Mouse (Mus musculus) G1E-ER4 (cell line): ENCODE results near the gene Gm10130. TPM values are rescaled to one million over a fixed set of nuclear protein-coding genes. Genes with fewer than 3 reads are reported as not detected.
"Not testable (repeated sequence)": the region's sequence is repeated elsewhere in the genome, so short reads cannot be mapped to it uniquely, and the experiment has no call there.

ENCODE experiments used
- GATA1 ChIP-seq: IDR thresholded peaks from one replicate; pipeline ENCODE4 v1.8.0; 2012; ENCODE audit warnings: low read length, inconsistent platforms
- polyA plus RNA-seq: library from polyadenylated mRNA; stranded (reverse); fragments of >175 nt; gene quantifications from 2 replicates; pipeline ENCODE4 v1.2.3, GENCODE M21; 2012

Gm10130 gene
- not detected in 2 replicates for polyA plus RNA-seq

- no peak for TF ChIP-seq GATA1
These were observed at the start of gene Gm10130 for GRCm38 (mm10) chr2:150323402-150323801. TSS of gene Gm10130 (plus strand) at chr2:150323702.

- TF ChIP-seq GATA1: no peak
These were observed 29.8 kb upstream of the Gm10130 start for GRCm38 (mm10) chr2:150293669-150294068.

GRCm38 (mm10) chr2:150299096-150299495, 24.4 kb upstream of the Gm10130 start:
- no peak for TF ChIP-seq GATA1

GRCm38 (mm10) chr2:150307183-150307773, 16.2 kb upstream of the Gm10130 start:
- no peak for TF ChIP-seq GATA1

GRCm38 (mm10) chr2:150316140-150316539, 7.4 kb upstream of the Gm10130 start:
- TF ChIP-seq GATA1: no peak

- TF ChIP-seq GATA1: no peak
These were observed 4.5 kb upstream of the Gm10130 start for GRCm38 (mm10) chr2:150318973-150319372.

- not testable (repeated sequence) for TF ChIP-seq GATA1
These were observed 38.8 kb downstream of the Gm10130 start, which contains the start of gene 3300002I08Rik for GRCm38 (mm10) chr2:150362113-150362877. TSS of gene 3300002I08Rik (minus strand) at chr2:150362765.

DNA sequence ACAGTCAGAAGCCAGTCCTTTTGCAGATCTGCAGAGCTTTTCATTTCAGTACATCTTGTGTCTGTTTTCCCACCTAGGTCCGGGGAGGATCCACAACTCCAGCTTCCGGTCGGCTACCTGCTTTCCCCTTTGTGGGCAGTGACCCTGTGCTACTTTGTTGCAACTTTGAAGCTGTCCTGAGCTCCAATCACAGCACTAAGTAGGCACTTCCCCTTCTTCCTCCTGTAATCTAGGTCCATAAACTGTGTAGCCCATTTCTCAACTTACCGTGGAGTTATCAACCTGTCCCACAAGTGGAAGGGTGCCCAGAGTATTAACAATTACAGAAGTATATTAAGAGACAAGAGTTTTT, 39.4 kb downstream of the Gm10130 start:
- no peak for TF ChIP-seq GATA1

DNA sequence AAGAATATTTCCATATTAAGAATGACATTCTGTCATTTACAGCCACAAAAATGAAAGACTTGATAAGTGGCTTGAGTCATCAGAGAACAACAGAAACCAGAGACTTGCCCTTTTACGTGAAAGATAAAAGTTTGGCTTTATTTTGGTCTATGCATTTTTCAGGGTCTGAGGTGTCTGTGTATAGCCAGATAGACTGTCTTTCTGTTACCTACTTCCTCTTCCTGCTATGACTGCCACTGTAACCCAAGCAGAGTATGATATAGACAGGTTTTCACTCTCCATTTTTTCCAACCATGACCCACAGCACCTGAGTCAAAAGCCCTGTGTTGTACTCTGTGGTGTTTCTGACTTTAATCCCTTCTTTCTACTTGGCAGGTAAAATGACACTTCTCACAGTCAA, 66.7 kb downstream of the Gm10130 start:
- TF ChIP-seq GATA1: no peak

Other genes starting within 250 kb of the Gm10130 start
- gene Zfp120, start 187.0 kb upstream of the Gm10130 start, polyA plus RNA-seq: 0.10 and 0.18 TPM in 2 replicates
- not detected in 2 replicates for gene Gm10770, start 144.0 kb upstream of the Gm10130 start, polyA plus RNA-seq
- not detected in 2 replicates for gene Gm14139, start 141.9 kb upstream of the Gm10130 start, polyA plus RNA-seq
- gene Zfp937, start 105.6 kb upstream of the Gm10130 start, polyA plus RNA-seq: not detected in 2 replicates
- 0.08 and 0.31 TPM in 2 replicates for gene Gm21994, start 68.1 kb upstream of the Gm10130 start, polyA plus RNA-seq
- not detected in 2 replicates for gene Gm14124, start 66.2 kb upstream of the Gm10130 start, polyA plus RNA-seq
- gene 3300002I08Rik, start 39.1 kb downstream of the Gm10130 start, polyA plus RNA-seq: not detected in 2 replicates
- gene Zfp442, start 127.8 kb downstream of the Gm10130 start, polyA plus RNA-seq: not detected in 2 replicates
- 0.23 TPM in 1 of 2 replicates, not detected in the other for gene Zfp345, start 161.4 kb downstream of the Gm10130 start, polyA plus RNA-seq
- gene Cst7, start 246.7 kb downstream of the Gm10130 start, polyA plus RNA-seq: 0.33 and 0.37 TPM in 2 replicates